Mouse (Mus musculus) midbrain, embryonic 14.5 days (tissue): ENCODE data around the gene Mlph. TPM values are rescaled to one million over a fixed set of nuclear protein-coding genes. Genes with fewer than 3 reads are reported as not detected.

Source experiments
- ATAC-seq: fragments of 200-750 bp; cut with Nextera tagmentation; 2 replicates; pipeline ENCODE4 v1.8.0; 2017; ENCODE audit warnings: moderate number of reproducible peaks, moderate library complexity; ENCODE audit not compliant: low FRiP score, low TSS enrichment
- DNase-seq: peaks from one replicate; pipeline ENCODE4 v3.0.0-alpha.2; 2015
- H3K27ac ChIP-seq: fragments of 300-500 bp; sonication (generic); replicated peaks from 2 replicates; pipeline ENCODE4 v1.5.1; 2014; ENCODE audit warnings: mild to moderate bottlenecking, low read depth, low read length, moderate library complexity
- H3K27me3 ChIP-seq: fragments of 300-500 bp; sonication (generic); 2 replicates; pipeline ENCODE4 v1.6.1; 2014; ENCODE audit warnings: low read length, control low read depth, mixed read lengths; ENCODE audit not compliant: control insufficient read depth, insufficient read depth
- H3K36me3 ChIP-seq: fragments of 300-500 bp; sonication (generic); 2 replicates; pipeline ENCODE4 v1.6.1; 2014; ENCODE audit warnings: low read length, control low read depth; ENCODE audit not compliant: control insufficient read depth, insufficient read depth
- H3K4me1 ChIP-seq: fragments of 300-500 bp; sonication (generic); 2 replicates; pipeline ENCODE4 v1.6.1; 2014; ENCODE audit warnings: mild to moderate bottlenecking, antibody characterized with exemption, low read length, control low read depth; ENCODE audit not compliant: control insufficient read depth, insufficient read depth
- H3K4me2 ChIP-seq: fragments of 300-500 bp; sonication (generic); 2 replicates; pipeline ENCODE4 v1.6.1; 2014; ENCODE audit warnings: mild to moderate bottlenecking, low read length, moderate library complexity
- H3K4me3 ChIP-seq: fragments of 300-500 bp; sonication (generic); replicated peaks from 2 replicates; pipeline ENCODE4 v1.5.1; 2014; ENCODE audit warnings: low read depth, low read length
- H3K9ac ChIP-seq: fragments of 300-500 bp; sonication (generic); replicated peaks from 2 replicates; pipeline ENCODE4 v1.6.1; 2014; ENCODE audit warnings: mild to moderate bottlenecking, low read length, moderate library complexity
- H3K9me3 ChIP-seq: fragments of 300-500 bp; sonication (generic); 2 replicates; pipeline ENCODE4 v1.6.1; 2016; ENCODE audit warnings: low read length, control low read depth, mixed read lengths; ENCODE audit not compliant: control insufficient read depth
- WGBS: fragments of 180-500 bp; shearing (Covaris S2); extraction: QIAGEN DNeasy Blood & Tissue Kit; methylation state at CpG from one replicate; pipeline ENCODE4 v1.1.7; 2014; 5-methylcytosine and 5-hydroxymethylcytosine counted together
- polyA plus RNA-seq: library from polyadenylated mRNA; unstranded; fragments of >200 nt; fragmentation: Nextera tagmentation; extraction: Ambion mirVana; gene quantifications from 2 replicates; pipeline ENCODE4 v1.2.1, GENCODE M21; 2014

Gene Mlph
- polyA plus RNA-seq, 1 experiment from 2014 or later = 0.12 TPM

DNA sequence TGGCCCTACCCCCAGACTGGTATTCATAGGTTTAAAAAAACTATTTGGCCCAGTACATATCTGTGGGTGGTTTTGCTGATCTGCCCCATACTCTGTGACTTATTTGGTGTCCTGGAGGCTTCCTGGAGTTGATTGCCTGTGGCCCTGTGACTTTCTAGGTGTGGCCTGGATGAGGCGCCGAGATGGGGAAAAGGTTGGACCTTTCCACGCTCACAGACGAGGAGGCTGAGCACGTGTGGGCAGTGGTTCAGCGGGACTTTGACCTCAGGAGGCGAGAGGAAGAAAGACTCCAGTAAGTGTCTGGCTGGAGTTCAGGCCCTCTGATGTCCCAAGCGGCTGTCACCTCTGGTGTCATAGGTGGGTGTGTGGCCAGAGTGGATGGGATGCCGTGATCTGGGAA is 6.8 kb downstream of the Mlph start:
- H3K4me3 ChIP-seq = no peak overlapping the region
- no peaks in the 10 kb centered on the region for H3K4me1 ChIP-seq
- H3K9ac ChIP-seq = no peak overlapping the region
- no peak for ATAC-seq
- no peak for DNase-seq
- no peak overlapping the region for H3K4me2 ChIP-seq
- no peaks in the 10 kb centered on the region for H3K36me3 ChIP-seq
- H3K9me3 ChIP-seq = peaks cover 8% of the 10 kb centered on the region
- no peak overlapping the region for H3K27ac ChIP-seq
- no peaks in the 10 kb centered on the region for H3K27me3 ChIP-seq
- 91% methylated on average over 9 of the region's 9 CpGs for WGBS

DNA sequence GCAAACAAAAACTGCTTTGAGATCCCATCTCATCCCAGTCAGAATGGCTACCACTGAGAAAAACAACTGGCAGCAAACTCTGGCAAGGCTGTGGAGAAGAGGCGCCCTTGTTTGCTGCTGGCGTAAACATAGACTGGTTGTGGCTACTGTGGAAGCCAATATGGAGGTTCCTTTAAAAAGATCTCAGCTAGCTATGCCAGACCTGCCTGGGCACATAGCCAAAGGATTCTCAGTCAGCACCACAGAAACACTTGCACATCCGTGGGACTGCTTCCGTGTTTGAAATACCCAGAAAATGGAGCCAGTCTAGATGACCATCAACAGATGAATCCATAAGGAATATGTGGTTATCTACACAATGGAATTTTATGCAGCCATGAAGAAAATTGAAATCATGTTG is 11.1 kb downstream of the Mlph start:
- no peak overlapping the region for H3K4me2 ChIP-seq
- DNase-seq (no peak), ATAC-seq (no peak)
- H3K27ac ChIP-seq = no peak overlapping the region
- 87% methylated on average over 4 of the region's 4 CpGs for WGBS
- H3K9me3 ChIP-seq = no peaks in the 10 kb centered on the region
- 0 out of 2 replicates have a peak, but pooled peaks cover 3% of the 10 kb centered on the region for H3K4me1 ChIP-seq
- H3K4me3 ChIP-seq = no peak overlapping the region
- H3K36me3 ChIP-seq = no peaks in the 10 kb centered on the region
- no peak overlapping the region for H3K9ac ChIP-seq
- no peaks in the 10 kb centered on the region for H3K27me3 ChIP-seq

DNA sequence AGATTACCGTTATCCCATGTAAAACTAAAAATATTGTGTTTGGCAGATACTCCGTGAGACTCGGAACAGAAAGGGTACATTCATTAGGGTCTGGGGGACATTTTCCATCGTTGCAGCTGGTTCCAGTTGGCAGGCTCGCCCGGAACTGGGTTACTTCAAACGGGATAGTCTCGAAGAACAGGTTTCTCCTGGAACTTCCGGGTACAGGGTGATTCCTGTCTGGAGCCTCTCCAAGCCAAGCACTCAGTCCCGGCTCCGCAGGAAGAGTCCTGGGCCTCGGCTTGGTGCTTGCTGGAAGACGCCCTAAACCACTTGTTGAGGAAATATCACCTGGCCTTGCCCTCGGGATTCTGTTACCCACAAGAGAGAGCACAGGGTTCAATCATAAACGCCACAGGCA is 12.4 kb downstream of the Mlph start:
- Histone ChIP-seq H3K9me3 (no peaks in the 10 kb centered on the region), H3K9ac (no peak overlapping the region), H3K4me1 (0 out of 2 replicates have a peak, but pooled peaks cover 3% of the 10 kb centered on the region), H3K4me2 (no peak overlapping the region), H3K27ac (no peak overlapping the region), H3K4me3 (no peak overlapping the region), H3K27me3 (no peaks in the 10 kb centered on the region), H3K36me3 (no peaks in the 10 kb centered on the region)
- ATAC-seq (no peak), DNase-seq (no peak)
- WGBS = 62% methylated on average over 15 of the region's 15 CpGs

DNA sequence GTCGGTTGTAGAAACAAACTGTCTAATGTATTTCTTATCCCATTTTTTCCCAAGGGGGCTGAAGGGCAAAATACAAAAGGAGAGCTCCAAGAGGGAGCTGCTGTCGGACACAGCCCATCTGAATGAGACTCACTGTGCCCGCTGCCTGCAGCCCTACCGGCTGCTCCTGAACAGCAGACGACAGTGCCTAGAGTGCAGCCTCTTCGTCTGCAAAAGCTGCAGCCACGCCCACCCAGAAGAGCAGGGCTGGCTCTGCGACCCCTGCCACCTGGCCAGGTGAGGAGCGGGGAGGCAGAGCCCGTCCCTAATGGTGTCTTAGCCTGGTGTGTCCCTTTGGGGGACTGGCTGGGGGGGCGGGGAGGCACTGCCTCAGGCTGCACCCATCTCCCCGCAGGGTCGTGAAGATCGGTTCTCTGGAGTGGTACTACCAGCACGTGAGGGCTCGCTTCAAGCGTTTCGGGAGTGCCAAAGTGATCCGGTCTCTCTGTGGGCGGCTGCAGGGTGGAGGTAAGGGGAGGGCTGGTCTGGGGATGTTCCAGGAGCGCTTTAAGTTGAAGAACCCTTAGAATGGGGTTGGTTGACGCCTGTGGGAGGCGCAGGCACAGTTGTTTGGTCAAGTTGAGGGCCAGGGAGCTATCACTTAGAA is 13.2 kb downstream of the Mlph start:
- no peak for DNase-seq
- 1% methylated on average over 23 of the region's 23 CpGs for WGBS
- peak overlapping the region; percentile 15; the same call in 1 of the 2 replicates for H3K4me3 ChIP-seq

DNA sequence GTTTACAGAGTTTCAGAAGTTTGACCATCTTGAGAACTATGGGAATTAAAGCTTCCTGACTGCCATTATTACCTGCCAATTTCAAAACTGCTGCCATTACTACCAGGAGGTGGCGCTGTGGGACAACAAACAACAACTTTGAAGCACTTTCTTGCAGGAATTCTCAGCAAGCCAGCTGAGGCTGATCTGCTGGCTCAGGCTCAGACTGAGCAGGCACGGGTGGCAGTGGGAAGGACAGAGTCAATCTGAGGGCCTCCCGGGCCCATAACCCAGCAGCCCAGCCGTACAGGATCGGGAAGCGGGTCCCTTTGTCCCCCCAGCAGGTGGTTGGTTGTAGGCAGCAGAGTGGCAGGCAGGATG is 13.7 kb downstream of the Mlph start:
- no peaks in the 10 kb centered on the region for H3K36me3 ChIP-seq
- DNase-seq (peak; percentile 92), ATAC-seq (peak; percentile 43; the same call in 1 of the 2 replicates)
- H3K9me3 ChIP-seq = no peaks in the 10 kb centered on the region
- no peak overlapping the region for H3K27ac ChIP-seq
- peak overlapping the region; percentile 49 for H3K4me2 ChIP-seq
- 5% methylated on average over 6 of the region's 6 CpGs for WGBS
- H3K9ac ChIP-seq = no peak overlapping the region
- no peaks in the 10 kb centered on the region for H3K27me3 ChIP-seq
- H3K4me3 ChIP-seq = no peak overlapping the region
- 0 out of 2 replicates have a peak, but pooled peaks cover 3% of the 10 kb centered on the region for H3K4me1 ChIP-seq

More for the DNA sequence above, 13.2 kb downstream of the Mlph start:
- Histone ChIP-seq H3K27me3 (no peaks in the 10 kb centered on the region), H3K27ac (no peak overlapping the region), H3K4me2 (peak overlapping the region; percentile 49), H3K4me1 (0 out of 2 replicates have a peak, but pooled peaks cover 3% of the 10 kb centered on the region), H3K9me3 (no peaks in the 10 kb centered on the region), H3K36me3 (no peaks in the 10 kb centered on the region), H3K9ac (no peak overlapping the region; the same call in 1 of the 2 replicates)
- ATAC-seq = no peak

DNA sequence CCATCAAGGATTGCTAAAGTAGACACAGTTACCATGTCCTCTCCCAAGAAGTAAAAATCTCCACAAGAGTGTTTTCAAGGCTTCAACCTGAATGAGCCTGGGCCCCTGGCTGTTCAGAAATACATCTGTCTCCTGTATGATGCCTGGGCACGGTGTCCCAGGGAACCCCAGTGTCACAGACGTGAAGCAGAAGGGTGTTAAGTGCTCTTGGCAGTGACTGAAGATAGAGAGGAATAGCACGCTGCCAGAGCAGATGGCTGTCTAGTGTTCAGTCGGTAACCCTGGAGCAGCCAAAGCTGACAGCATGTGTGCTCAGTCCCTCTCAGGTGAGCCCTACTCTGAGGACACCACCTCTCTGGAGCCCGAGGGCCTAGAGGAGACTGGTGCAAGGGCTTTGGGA is 18.1 kb downstream of the Mlph start:
- no peak for DNase-seq
- Histone ChIP-seq H3K27me3 (no peaks in the 10 kb centered on the region), H3K4me3 (no peak overlapping the region), H3K9ac (no peak overlapping the region), H3K27ac (no peak overlapping the region), H3K4me2 (no peak overlapping the region), H3K36me3 (no peaks in the 10 kb centered on the region), H3K9me3 (no peaks in the 10 kb centered on the region), H3K4me1 (0 out of 2 replicates have a peak, but pooled peaks cover 1% of the 10 kb centered on the region)
- WGBS = 80% methylated on average over 5 of the region's 5 CpGs
- ATAC-seq = no peak

DNA sequence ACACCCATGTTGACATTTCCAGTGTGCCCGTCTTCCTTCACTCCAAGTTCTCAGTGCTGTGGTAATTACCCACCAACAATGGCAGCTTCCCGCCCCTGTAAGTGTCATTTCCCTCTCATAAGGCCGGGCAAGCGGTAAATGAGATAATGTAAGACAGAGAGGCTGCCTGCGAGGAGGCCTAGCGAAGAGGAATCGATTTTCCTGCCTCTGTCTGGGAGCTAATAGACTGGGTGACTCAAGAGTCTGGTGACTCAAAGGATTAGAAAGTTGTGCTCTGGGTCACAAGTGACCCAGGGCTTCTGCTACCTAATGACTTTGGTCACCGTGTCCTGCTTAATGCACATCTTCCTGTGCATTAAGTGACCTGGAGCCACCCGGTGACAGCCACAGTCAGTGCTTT is 22.1 kb downstream of the Mlph start:
- Histone ChIP-seq H3K27me3 (no peaks in the 10 kb centered on the region), H3K36me3 (no peaks in the 10 kb centered on the region), H3K4me1 (no peaks in the 10 kb centered on the region), H3K9me3 (no peaks in the 10 kb centered on the region), H3K4me2 (no peak overlapping the region), H3K27ac (no peak overlapping the region), H3K4me3 (no peak overlapping the region), H3K9ac (no peak overlapping the region)
- 67% methylated on average over 9 of the region's 9 CpGs for WGBS
- DNase-seq = no peak
- ATAC-seq = no peak

DNA sequence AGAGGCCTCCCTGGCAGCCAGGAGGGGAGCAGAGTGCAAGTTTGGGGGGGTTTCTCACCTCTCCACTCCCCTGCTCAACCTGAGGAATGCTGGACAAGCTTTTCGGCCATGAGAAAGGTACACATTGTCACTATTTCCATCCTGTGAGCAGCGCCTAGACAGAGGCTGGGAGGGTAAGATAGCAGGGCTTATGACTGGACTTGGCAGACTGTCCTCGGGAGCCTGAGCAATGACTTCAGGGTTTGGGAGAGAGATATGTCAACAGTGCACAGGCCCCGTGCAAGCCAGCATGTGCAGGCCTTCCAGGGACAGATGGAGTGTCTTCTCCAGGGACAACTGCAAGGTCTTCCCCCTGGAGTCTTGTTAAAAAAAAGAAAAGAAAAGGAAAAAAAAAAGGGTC is 25.1 kb downstream of the Mlph start:
- WGBS = 87% methylated on average over 4 of the region's 4 CpGs
- H3K36me3 ChIP-seq = no peaks in the 10 kb centered on the region
- no peaks in the 10 kb centered on the region for H3K27me3 ChIP-seq
- H3K4me2 ChIP-seq = no peak overlapping the region
- H3K4me1 ChIP-seq = no peaks in the 10 kb centered on the region
- no peak overlapping the region for H3K9ac ChIP-seq
- no peak for ATAC-seq
- H3K9me3 ChIP-seq = no peaks in the 10 kb centered on the region
- H3K4me3 ChIP-seq = no peak overlapping the region
- no peak for DNase-seq
- no peak overlapping the region for H3K27ac ChIP-seq

DNA sequence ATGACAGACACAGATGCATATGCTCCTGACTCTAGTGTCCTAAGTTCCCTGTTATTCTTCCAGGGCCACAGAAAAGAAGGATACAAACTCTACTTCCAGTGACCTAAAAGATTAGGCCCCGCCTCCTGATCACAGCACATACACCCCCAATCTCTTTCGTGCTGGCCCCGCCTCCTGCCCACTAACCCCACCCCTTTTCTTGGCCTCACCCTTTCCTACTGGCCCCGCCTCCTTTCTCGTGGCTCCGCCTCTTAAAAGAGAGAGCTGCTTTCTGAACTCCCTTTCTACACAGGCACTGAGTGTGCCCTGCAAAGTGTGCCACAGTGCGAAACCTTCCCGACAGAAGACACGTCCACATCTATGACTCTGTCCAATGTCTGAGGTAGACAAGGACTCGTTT is 30.3 kb downstream of the Mlph start:
- no peak overlapping the region for H3K4me2 ChIP-seq
- DNase-seq = no peak
- ATAC-seq = no peak

More for the DNA sequence above, 30.3 kb downstream of the Mlph start:
- Histone ChIP-seq H3K4me1 (no peaks in the 10 kb centered on the region), H3K9ac (no peak overlapping the region), H3K27me3 (no peaks in the 10 kb centered on the region), H3K36me3 (no peaks in the 10 kb centered on the region), H3K4me3 (no peak overlapping the region), H3K9me3 (no peaks in the 10 kb centered on the region), H3K27ac (no peak overlapping the region)
- WGBS = 43% methylated on average over 10 of the region's 10 CpGs
